Mouse (Mus musculus) heart, embryonic 11.5 days (tissue): ENCODE data around the gene Tbc1d24. TPM values are rescaled to one million over a fixed set of nuclear protein-coding genes. Genes with fewer than 3 reads are reported as not detected.

ENCODE experiments used
- ATAC-seq: fragments of 200-750 bp; cut with Nextera tagmentation; replicated peaks from 2 replicates; pipeline ENCODE4 v1.8.0; 2017; ENCODE audit warnings: moderate library complexity; ENCODE audit not compliant: insufficient number of reproducible peaks, low FRiP score, low TSS enrichment
- H3K27ac ChIP-seq: fragments of 300-500 bp; sonication (generic); 2 replicates; pipeline ENCODE4 v1.5.1; 2014; ENCODE audit warnings: mild to moderate bottlenecking, low read depth, low read length
- H3K27me3 ChIP-seq: fragments of 300-500 bp; sonication (generic); 2 replicates; pipeline ENCODE4 v1.6.1; 2014; ENCODE audit warnings: mild to moderate bottlenecking, low read length, mixed read lengths; ENCODE audit not compliant: control insufficient read depth, insufficient read depth
- H3K36me3 ChIP-seq: fragments of 300-500 bp; sonication (generic); 2 replicates; pipeline ENCODE4 v1.6.1; 2014; ENCODE audit warnings: mild to moderate bottlenecking, low read length, moderate library complexity, mixed read lengths; ENCODE audit not compliant: control insufficient read depth, insufficient read depth
- H3K4me1 ChIP-seq: fragments of 300-500 bp; sonication (generic); 2 replicates; pipeline ENCODE4 v1.6.1; 2014; ENCODE audit warnings: low read length; ENCODE audit not compliant: control insufficient read depth, insufficient read depth
- H3K4me2 ChIP-seq: fragments of 300-500 bp; sonication (generic); 2 replicates; pipeline ENCODE4 v1.6.1; 2014; ENCODE audit warnings: mild to moderate bottlenecking, moderate library complexity
- H3K4me3 ChIP-seq: fragments of 300-500 bp; sonication (generic); 2 replicates; pipeline ENCODE4 v1.5.1; 2014; ENCODE audit warnings: low read depth, low read length
- H3K9ac ChIP-seq: fragments of 300-500 bp; sonication (generic); 2 replicates; pipeline ENCODE4 v1.6.1; 2014; ENCODE audit warnings: mild to moderate bottlenecking, low read depth, low read length, moderate library complexity
- H3K9me3 ChIP-seq: fragments of 300-500 bp; sonication (generic); replicated peaks from 2 replicates; pipeline ENCODE4 v1.6.1; 2016; ENCODE audit warnings: low read length; ENCODE audit not compliant: control insufficient read depth
- WGBS: fragments of 180-500 bp; shearing (Covaris S2); extraction: QIAGEN DNeasy Blood & Tissue Kit; methylation state at CpG from one replicate; pipeline ENCODE4 v1.1.7; 2014; ENCODE audit not compliant: insufficient replicate concordance; 5-methylcytosine and 5-hydroxymethylcytosine counted together
- polyA plus RNA-seq: library from polyadenylated mRNA; unstranded; fragments of >200 nt; fragmentation: Nextera tagmentation; extraction: Ambion mirVana; gene quantifications from 2 replicates; pipeline ENCODE4 v1.2.1, GENCODE M21; 2014

Tbc1d24 gene
- polyA plus RNA-seq, 1 experiment from 2014 or later = 5.2 TPM

DNA sequence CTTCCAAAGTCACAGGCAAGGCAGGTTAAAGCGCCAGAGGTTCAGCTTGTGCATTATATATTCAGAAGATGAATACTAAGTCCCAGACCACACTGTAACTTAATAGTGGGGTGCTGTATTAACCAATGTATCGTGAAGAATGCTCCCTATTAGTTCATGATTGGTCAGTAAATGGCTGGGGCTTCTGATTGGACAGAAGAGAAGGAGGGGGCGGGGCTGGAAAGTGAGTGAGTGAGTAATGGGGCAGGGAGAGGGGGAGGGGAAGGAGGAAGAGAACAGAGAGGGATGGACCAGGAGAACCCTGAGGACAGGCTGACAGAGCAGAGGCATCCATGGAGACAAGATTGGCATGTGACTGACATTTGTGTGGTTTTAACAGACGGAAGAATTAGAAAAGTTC lies 11.5 kb upstream of the Tbc1d24 start:
- no peak overlapping the region for H3K27ac ChIP-seq
- H3K9ac ChIP-seq = no peak overlapping the region
- no peaks in the 10 kb centered on the region for H3K9me3 ChIP-seq
- ATAC-seq = no peak
- no peaks in the 10 kb centered on the region for H3K27me3 ChIP-seq
- peaks cover 18% of the 10 kb centered on the region for H3K36me3 ChIP-seq
- peaks cover 15% of the 10 kb centered on the region for H3K4me1 ChIP-seq
- 67% methylated on average over 4 of the region's 4 CpGs for WGBS
- H3K4me3 ChIP-seq = no peak overlapping the region
- no peak overlapping the region for H3K4me2 ChIP-seq

- 78% methylated on average over 6 of the region's 6 CpGs for WGBS
- H3K27ac ChIP-seq = no peak overlapping the region
- H3K27me3 ChIP-seq = peaks cover 11% of the 10 kb centered on the region
- peaks cover 21% of the 10 kb centered on the region for H3K4me1 ChIP-seq
- H3K9me3 ChIP-seq = no peaks in the 10 kb centered on the region
- no peak overlapping the region for H3K9ac ChIP-seq
- H3K4me3 ChIP-seq = no peak overlapping the region
- H3K4me2 ChIP-seq = no peak overlapping the region
- H3K36me3 ChIP-seq = peaks cover 18% of the 10 kb centered on the region
- no peak for ATAC-seq
Measured at GRCm38 (mm10) chr17:24213186-24213585, 7.8 kb upstream of the Tbc1d24 start.

DNA sequence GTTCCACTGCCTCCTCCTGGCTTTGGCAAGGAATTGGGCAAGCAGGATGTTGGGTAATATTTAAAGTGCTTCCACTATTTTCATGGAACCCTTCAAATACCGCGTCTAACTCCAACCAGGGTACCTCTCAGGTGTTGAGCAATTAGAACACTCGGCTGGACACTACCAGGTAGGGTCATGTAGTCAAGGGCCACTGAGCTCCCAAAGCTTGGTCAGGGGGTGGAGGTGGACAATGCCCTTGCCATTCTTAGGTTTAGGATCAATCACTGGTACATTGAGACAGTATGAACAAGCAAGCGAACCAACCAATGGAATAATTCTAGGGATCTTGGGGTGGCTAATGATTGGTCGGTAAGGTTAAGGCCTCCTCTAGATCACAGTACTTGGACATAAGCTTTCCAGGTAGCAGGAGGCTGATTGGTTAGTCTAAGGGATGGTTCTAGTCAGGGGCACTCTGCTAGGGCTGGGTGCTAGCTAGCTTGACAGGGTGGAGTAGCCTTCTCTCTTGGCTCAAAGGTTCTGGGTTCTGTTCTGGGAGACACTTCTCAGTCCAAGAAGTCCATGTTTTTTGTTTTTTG lies 7.2 kb upstream of the Tbc1d24 start:
- Histone ChIP-seq H3K4me2 (peak overlapping the region; percentile 99), H3K27me3 (peaks cover 18% of the 10 kb centered on the region), H3K9me3 (no peaks in the 10 kb centered on the region), H3K36me3 (peaks cover 13% of the 10 kb centered on the region), H3K4me1 (peaks cover 27% of the 10 kb centered on the region), H3K9ac (no peak overlapping the region), H3K27ac (no peak overlapping the region), H3K4me3 (peak overlapping the region; percentile 57)
- no peak for ATAC-seq
- WGBS = 26% methylated on average over 5 of the region's 5 CpGs

- ATAC-seq = no peak
- WGBS = 1% methylated on average over 36 of the region's 37 CpGs
- H3K9ac ChIP-seq = peak overlapping the region; percentile 80
- peak overlapping the region; percentile 99 for H3K4me2 ChIP-seq
- no peaks in the 10 kb centered on the region for H3K9me3 ChIP-seq
- peaks cover 25% of the 10 kb centered on the region for H3K27me3 ChIP-seq
- peaks cover 34% of the 10 kb centered on the region for H3K4me1 ChIP-seq
- H3K27ac ChIP-seq = no peak overlapping the region
- H3K36me3 ChIP-seq = peaks cover 12% of the 10 kb centered on the region; the same call in 1 of the 2 replicates
- peak overlapping the region; percentile 57 for H3K4me3 ChIP-seq
Measured at GRCm38 (mm10) chr17:24211631-24212440, 6.5 kb upstream of the Tbc1d24 start.

DNA sequence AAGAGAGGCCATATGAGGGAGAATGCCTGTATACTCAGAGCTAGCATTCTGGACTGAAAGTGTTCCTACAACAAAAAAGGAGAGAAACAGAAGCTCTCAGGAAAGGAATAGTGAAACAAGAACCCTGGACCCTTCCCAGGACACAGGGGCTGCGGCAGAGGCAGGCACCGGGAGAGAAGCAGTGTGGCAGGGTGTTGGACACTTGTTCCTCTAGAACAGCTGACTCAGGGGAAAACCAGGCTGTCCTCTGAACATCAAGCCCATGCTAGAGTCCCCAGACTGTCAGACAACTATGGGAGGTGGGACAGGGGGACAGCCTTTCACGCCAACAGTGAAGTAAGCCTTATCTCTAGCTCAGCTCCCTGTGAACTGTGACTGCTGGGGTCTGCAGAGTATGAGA lies 5.2 kb upstream of the Tbc1d24 start:
- Histone ChIP-seq H3K4me2 (no peak overlapping the region), H3K27me3 (peaks cover 32% of the 10 kb centered on the region), H3K9me3 (no peaks in the 10 kb centered on the region), H3K9ac (no peak overlapping the region), H3K27ac (no peak overlapping the region), H3K36me3 (peaks cover 6% of the 10 kb centered on the region; the same call in 1 of the 2 replicates), H3K4me3 (no peak overlapping the region), H3K4me1 (peaks cover 47% of the 10 kb centered on the region)
- 56% methylated on average over 3 of the region's 3 CpGs for WGBS
- ATAC-seq = no peak

- H3K4me3 ChIP-seq = no peak overlapping the region
- peaks cover 48% of the 10 kb centered on the region for H3K4me1 ChIP-seq
- ATAC-seq = no peak
- H3K9me3 ChIP-seq = no peaks in the 10 kb centered on the region
- WGBS = 77% methylated on average over 3 of the region's 3 CpGs
- no peak overlapping the region for H3K27ac ChIP-seq
- peak overlapping the region; percentile 66; the same call in 1 of the 2 replicates for H3K9ac ChIP-seq
- H3K36me3 ChIP-seq = no peaks in the 10 kb centered on the region
- peak overlapping the region; percentile 97; the same call in 1 of the 2 replicates for H3K4me2 ChIP-seq
- peaks cover 32% of the 10 kb centered on the region for H3K27me3 ChIP-seq
Measured at GRCm38 (mm10) chr17:24209916-24210240, 4.5 kb upstream of the Tbc1d24 start.

- Histone ChIP-seq H3K27me3 (peaks cover 32% of the 10 kb centered on the region), H3K36me3 (no peaks in the 10 kb centered on the region), H3K9me3 (no peaks in the 10 kb centered on the region), H3K4me2 (peak within 1 kb of the TSS; percentile 97), H3K4me1 (peaks cover 54% of the 10 kb centered on the region), H3K9ac (peak within 1 kb of the TSS; percentile 66), H3K27ac (peak within 1 kb of the TSS; percentile 48), H3K4me3 (peak within 1 kb of the TSS; percentile 44)
- WGBS = under 1% methylated on average over 39 of the region's 43 CpGs
- peak; percentile 56 for ATAC-seq
Measured at GRCm38 (mm10) chr17:24209043-24209915, 3.9 kb upstream of the Tbc1d24 start, which contains the start of gene Ntn3. Gene Ntn3 (minus strand): TSS chr17:24209531.

DNA sequence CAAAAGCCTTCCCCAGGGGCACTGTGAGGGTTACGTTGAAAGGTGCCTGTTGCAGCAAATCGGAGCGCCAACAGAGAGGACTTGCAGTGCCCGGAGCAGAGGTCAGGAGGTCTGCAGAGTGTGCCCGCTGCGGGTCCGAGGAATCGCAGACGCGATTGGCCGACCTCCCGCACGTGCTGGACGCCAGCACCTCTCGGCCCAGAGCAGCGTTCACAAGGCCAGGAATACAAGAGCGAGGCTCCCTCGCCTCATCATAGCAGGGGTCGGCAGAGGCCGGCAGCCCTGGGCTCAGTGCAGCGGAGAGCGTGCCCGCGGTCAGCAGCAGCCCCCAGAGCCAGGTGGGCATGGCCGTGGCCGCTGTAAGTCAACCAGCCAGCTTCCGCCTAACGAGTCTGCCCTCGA lies 3.3 kb upstream of the Tbc1d24 start:
- peak overlapping the region; percentile 66 for H3K9ac ChIP-seq
- peak overlapping the region; percentile 48 for H3K27ac ChIP-seq
- peak overlapping the region; percentile 44 for H3K4me3 ChIP-seq
- H3K4me2 ChIP-seq = peak overlapping the region; percentile 97
- 3% methylated on average over 29 of the region's 29 CpGs for WGBS
- H3K9me3 ChIP-seq = no peaks in the 10 kb centered on the region
- no peaks in the 10 kb centered on the region for H3K36me3 ChIP-seq
- no peak; the same call in 1 of the 2 replicates for ATAC-seq
- H3K27me3 ChIP-seq = peaks cover 32% of the 10 kb centered on the region
- H3K4me1 ChIP-seq = peaks cover 61% of the 10 kb centered on the region
